Mouse (Mus musculus): ENCODE data around the gene Zfp541.

The Zfp541 gene

DNA sequence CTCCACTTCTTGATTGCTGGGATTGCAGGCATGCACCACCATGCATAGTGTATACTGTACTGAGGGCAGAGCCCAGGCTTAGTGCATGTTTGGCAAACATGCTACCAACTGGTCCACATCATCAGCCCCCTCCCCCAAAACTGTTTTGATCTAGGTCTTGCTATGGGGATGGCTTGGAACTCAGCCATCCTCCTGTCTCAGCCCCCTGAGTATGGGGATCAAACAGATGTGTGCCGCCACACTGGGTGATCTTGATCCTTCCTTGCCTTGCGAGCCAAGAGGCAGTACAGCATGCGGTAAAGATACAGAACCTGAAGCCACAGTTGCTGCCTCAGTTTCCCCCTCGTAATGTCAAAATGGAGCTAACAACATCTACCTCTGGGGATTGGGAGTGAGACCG, 67.3 kb downstream of the Zfp541 start:
- DNase-seq (ENCODE audit: low spot score): no peak

- peak; percentile 60 for DNase-seq (ENCODE audit: low spot score)
Observed at GRCm38 (mm10) chr7:16129421-16129845, 67.8 kb downstream of the Zfp541 start, which contains the start of gene Slc8a2. Gene Slc8a2, plus strand, starts transcription at chr7:16129826.

DNA sequence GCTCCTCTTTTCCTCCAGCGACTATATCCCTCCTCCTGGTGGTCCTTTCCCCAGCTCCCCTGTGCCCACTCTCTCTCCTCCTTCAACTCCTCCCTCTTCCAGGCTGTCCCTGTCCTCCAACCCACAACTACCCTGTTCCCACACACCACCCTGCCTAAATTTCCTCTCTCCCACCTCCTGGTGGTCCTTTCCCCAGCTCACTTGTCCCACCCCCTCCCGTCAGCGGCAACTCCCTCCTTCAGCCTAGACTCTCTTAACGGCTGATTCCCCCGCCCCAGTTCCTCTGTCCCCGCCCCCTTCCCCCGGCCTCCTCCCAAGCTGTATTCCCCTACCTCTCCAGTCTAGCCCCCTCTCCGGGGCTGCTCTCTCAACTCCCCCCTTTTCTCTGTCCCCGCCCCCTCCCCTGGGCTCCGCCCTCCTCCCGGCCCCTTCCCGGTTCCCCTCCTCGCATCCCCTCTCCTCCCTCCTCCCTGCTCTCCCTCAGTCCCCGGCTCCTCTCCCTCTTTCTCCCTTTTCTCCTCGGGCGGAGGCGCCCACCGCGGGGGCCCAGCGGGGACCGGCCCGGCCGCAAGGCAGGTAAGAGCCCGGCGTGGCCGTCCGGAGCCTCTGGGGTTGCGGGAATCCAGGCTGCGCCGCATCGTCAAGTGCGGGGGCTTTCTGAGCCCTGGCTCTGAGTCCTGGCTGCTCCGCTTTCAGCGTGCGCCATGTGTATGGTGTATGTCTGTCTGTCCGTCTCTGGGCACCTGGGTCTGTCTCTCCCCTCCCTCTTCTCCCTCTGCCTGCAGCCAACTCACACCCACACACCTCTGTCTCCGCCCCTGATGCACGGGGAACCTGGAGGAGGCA, 68.5 kb downstream of the Zfp541 start:
- no peak for DNase-seq (ENCODE audit: low spot score)

GRCm38 (mm10) chr7:16130956-16131634, 69.5 kb downstream of the Zfp541 start:
- no peak for DNase-seq (ENCODE audit: low spot score)

- no peak for DNase-seq (ENCODE audit: low spot score)
Observed at GRCm38 (mm10) chr7:16132161-16132581, 70.6 kb downstream of the Zfp541 start.

GRCm38 (mm10) chr7:16132926-16133325, 71.3 kb downstream of the Zfp541 start:
- no peak for DNase-seq (ENCODE audit: low spot score)

DNA sequence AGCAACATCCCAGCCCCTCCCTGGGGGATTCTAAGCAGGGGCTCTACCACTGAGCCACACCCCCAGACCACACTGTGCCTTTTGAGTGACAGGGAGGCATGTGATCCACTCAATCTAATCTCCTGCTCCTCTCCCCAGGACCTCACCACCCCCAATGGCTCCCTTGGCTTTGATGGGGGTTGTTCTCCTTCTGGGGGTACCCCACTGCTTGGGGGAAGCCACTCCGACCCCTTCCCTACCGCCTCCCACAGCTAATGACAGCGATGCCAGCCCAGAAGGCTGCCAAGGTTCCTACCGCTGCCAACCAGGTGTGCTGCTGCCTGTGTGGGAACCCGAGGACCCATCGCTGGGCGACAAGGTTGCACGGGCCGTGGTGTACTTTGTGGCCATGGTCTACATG, 72.1 kb downstream of the Zfp541 start:
- no peak for DNase-seq (ENCODE audit: low spot score)

DNA sequence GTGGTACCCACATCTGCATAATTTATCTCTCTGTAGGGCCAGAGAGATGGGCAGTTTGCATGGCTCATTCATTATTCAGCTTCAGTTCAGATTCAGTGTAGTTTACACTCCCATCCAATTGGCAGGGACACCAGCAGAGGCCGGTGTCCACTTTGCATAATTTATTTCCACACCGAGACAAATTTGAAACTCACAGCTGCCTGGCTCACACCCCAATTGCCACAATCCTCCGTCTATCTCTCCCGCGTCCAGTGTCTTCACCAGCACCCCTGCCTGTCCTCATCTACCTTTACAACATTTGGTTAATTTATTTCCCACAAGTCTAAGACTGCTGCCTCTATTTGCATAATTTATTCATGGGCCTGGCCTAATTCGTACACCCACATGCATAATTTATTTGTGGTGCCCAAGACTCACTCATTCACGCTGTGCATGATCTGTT, 73.4 kb downstream of the Zfp541 start:
- no peak for DNase-seq (ENCODE audit: low spot score)

Data from lung, postnatal 25 days (tissue).